Mouse (Mus musculus) kidney, postnatal 36 days (tissue): ENCODE measurements around the gene Lonp1.
"Not testable (repeated sequence)": the region's sequence is repeated elsewhere in the genome, so short reads cannot be mapped to it uniquely, and the experiment has no call there.

Source experiments
- DNase-seq, 2 experiments: peaks; one replicate each; pipeline ENCODE4 v3.0.0; 2021 to 2022; ENCODE audit warnings: mixed read lengths in 2 of 2

The Lonp1 gene

DNA sequence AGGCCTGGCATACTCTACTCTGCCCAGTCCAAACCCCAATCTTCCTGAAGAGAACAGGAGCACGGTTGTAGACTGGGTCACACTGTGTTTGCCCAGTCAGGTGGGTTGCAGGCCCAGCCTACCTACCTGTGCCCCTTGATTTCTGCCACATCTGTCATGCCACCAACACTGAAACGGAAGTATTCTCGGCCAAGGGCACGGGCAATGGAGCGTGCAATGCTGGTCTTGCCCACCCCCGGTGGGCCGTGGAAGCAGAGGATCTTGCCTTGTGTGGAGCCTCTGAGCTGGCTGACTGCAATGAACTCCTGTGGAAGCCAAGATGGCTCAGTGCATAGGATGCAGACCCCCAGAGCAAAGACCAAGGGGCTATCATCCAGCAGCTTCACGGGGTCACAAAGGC lies 9.1 kb downstream of the Lonp1 start:
- no peak for DNase-seq

DNA sequence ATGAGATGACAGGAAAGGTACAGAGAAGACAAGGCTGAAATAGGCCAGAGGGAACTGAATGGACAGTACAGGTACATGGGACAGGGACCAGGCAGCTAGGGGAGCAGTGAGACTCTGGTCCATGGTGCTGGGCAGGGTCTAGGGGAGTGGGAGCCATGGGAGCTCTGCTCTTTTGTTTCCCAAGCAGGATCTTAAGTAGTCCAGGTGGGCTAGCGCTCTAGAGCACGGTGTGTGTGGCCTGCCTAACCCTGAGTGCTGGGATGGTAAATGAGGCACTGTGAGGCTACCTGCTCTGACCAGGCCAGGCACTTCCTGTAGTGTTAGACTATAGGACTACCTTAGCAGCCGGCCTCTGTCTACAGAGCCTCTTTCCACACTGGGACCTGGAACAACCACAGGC lies 10.0 kb downstream of the Lonp1 start:
- DNase-seq, result no peak

DNA sequence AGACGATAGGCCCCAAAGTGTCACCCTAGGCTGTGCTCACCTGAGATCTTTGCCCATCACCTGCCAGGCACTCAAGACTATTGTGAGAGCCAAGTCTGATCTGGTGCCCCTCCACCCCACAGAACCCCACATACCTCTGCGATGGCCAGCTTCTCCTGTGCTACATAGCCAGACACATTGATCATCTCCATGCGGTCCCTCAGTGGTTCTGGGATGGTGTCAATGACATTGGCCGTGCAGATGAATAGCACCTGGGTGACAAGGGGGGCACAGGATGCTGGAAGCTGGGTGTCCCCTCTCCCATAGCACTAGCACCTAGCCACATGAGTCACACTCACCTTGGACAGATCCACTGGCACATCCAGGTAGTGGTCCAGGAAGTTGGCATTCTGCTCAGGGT lies 10.9 kb downstream of the Lonp1 start:
- no peak for DNase-seq

DNA sequence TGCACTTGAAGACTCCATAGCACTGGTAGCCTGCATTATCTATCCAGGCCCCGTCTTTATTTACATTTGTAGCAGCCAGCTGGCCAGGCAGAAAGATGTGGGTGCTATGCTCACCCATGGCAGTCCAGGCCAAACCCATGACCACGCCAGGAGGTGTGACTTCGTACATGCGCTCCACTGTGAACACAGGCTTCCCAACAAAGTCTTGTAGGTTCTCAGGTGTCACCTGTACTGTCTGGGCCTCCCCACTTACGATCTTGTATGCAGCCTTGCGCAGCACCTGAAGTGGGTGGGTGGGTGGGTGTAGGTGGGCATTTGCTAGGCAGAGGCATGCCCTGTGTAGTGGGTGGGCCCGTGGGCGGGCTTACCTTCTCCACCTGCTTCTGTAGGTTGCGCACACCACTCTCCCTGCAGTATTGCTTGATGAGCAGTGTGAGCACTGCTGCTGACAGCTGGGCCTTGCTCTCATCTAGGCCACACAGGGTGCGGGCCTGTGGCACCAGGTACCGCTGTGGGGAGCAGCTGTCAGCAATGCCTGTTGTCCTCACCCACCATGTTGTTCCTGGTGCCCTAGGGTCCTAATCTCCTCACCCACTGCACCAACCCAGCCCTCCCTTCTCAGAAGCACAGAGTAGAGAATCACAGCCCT lies 11.4 kb downstream of the Lonp1 start:
- no peak for DNase-seq

DNA sequence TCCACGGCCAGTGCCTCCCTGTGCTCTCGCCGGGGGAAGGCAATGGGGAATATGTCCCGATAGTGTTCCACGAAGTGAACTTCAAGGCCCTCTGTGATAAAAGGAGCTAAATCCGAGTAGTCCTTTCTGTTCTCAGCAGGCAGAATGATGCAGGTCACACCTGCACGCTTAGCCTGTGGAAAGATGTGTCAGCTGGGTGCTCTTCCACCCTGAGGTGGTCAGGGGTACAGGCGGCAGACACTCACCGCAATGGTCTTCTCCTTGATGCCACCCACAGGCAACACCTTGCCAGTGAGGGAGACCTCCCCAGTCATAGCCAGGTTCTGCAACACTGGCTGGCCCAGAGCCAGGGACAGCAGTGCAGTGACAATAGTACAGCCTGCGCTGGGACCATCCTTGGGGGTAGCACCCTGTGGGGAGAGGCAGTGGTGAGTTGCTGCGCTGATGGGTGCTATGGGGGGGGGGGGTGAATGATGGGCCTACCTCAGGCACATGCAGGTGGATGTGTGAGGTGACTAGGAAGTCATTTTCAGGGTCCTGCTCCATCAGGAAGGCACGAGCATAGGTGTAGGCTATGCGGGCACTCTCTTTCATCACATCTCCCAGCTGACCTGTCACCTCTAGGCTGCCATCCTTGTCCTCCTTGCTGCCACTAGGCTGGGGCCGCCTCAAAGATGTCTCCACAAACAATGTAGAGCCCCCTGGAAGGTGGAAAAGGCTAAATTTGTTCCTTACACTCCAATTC lies 12.1 kb downstream of the Lonp1 start:
- DNase-seq, result peak in 1 of 2 experiments; percentile 54

DNA sequence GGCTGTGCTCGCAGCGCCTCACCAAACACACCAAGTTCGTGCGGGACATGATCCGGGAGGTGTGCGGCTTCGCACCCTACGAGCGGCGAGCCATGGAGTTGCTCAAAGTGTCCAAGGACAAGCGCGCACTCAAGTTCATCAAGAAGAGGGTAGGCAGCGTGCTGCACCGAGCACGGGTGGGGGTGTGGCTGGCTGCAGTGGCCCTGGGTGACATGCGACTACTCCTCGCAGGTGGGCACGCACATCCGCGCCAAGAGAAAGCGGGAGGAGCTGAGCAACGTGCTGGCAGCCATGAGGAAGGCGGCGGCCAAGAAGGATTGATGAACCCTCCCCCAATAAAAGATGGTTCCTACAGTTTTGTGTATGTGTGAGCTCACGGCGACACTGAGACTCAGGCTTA lies 12.8 kb downstream of the Lonp1 start:
- peak in 1 of 2 experiments; percentile 34 for DNase-seq

DNA sequence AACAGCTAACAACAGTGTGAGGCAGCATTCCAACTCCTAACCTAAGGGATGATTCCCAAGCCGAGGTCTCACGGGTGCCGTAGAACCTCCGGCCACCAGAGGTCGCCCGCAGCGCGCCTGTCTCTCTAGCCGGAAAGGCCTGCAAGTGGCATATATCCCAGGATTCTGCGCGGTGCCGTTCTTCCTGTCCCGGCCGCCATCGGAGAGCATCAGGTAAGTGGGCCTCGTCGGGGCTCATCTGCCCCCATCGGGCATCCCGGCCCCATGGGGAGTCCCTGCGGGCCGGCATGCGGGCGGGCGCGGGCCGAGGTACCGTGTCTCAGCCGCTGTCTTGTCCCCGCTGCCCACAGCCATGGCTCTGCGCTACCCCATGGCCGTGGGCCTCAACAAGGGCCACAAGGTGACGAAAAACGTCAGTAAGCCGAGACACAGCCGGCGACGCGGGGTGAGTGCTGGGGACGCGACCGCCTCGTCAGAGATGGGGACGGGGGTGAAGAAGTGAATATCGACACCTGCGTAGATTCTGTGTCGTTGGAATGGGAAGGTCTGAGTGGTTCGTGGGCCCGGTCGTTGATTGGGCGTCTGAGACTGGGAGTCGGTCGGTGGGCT lies 13.3 kb downstream of the Lonp1 start, which contains the start of gene Rpl36:
Rpl36 (plus strand) TSS at position 181 of the 609 bp plus-strand sequence.
- DNase-seq, result peak; percentile 96 to 98

DNA sequence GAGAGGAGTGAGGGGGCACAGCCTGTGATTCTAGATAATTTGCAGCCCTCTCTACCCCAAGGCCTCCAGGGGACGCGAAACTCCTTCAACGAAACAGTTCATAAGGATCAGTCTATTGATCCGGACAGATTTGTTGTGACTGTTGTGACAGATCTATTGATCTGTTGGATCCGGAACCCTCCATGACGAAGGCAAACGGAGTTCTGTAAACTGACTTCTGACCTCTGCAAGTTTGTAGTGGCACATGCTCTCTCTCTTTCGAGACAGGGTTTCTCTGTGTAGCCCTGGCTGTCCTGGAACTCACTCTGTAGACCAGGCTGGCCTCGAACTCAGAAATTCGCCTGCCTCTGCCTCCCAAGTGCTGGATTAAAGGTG lies 14.1 kb downstream of the Lonp1 start:
- not testable (repeated sequence) for DNase-seq

DNA sequence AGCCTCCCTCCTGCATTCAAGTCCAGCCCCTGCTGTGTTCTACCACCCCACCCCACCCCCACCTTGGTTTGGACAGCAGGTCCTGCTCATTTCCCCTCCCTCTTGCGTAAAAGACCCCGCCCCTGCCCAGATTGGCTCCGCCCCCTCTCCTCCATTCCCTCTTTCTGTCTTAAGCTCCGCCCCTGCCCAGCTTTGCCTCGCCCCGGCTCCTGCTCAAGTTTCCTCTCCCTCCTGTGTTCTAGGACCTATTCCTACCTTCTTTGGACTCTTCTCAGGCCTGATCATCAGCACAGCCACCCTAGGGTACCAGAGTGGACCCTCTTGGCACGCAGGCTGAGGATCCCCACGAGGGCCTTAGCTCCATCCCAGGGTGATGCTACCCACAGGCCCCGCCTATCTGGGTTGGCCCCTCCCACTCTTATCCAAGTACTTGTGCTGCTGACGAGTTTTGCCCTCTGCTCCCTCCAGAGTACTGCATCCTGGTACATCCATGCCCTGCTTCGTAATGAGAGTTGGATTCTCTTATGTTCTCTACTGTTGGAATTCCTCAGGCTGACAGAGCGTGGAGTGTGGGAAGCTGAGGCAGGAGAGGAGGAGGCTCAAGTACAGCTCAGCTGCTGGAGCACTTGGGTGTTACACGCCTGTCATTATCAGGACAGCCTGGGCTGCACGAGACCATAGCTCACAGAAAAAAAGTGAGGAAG lies 14.7 kb downstream of the Lonp1 start:
- DNase-seq, result peak; percentile 49 to 76

DNA sequence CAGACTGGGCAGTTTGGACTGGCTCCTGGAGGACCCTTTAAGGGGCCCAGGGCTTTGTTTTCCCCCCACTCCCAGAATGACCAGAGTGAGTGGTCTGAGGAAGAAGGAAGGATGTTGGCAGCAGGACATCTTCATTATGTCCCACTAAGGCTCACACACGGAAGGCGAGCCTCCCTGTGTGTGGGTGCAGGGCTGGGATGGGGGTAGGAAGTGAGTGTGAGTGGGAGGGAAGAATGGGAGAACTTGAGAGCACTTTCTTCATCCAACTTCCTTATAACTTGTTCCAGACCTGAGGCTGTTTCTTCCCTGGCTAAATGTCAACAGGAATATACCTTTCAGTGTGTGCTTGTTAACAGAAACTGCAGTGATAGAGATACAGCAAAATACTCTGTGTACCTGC lies 15.4 kb downstream of the Lonp1 start:
- DNase-seq, result no peak

DNA sequence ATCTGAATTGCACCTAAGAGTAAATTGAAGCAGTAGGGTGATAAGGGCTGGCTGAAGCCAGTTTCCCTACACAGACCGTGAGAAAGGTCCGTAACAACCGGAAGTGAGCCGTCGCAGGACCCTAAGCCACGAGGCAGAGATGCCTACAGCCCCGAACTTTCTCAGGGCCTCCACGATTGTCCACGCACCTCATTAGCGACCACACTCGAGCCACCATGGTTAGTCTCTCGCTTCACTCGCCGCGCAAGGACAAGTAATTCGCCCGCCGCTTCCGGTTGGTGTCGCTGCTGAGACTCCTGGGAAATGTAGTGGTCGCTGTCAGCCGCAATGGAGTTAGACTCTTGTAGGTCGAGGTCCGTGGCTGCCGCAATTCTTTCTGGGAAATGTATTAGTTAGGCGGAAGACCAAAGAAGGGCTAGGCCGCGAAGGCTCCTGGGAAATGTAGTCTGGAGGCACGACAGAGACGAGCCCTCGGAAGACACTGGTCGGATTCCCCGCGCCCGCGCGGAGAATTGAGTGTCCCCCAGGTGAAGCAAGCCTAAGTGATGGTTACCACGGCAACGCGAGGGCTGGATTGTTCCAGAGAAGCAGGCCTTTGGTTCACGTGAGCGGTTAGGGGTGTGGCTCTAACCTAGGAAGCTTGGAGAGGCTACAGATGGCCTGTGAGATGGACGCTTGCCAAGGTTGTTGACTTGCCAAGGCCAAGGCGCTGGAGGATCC lies 17.1 kb downstream of the Lonp1 start, which contains the start of gene 2410015M20Rik:
2410015M20Rik (minus strand) TSS at position 320 of the 720 bp plus-strand sequence.
- DNase-seq, result peak; percentile 95 to 99

DNA sequence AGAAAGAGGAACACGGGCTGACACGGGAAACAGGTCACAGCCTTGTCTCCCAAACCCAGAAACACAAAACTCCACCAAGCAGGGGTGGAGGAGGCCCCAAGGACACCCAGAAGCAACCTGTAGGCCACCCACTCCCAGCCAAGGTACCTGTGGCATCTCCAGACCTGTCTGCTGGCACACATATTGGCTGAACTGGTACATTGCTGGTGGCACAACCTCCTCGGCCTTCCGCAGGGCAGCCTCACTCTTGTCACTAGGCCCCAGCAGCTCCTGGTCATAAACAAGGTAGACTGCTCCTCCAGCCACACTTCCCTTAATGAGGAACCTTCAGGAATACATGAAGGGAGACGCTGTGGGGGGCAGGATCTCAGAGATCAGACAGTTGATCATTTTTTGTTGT lies 18.0 kb downstream of the Lonp1 start:
- no peak for DNase-seq

DNA sequence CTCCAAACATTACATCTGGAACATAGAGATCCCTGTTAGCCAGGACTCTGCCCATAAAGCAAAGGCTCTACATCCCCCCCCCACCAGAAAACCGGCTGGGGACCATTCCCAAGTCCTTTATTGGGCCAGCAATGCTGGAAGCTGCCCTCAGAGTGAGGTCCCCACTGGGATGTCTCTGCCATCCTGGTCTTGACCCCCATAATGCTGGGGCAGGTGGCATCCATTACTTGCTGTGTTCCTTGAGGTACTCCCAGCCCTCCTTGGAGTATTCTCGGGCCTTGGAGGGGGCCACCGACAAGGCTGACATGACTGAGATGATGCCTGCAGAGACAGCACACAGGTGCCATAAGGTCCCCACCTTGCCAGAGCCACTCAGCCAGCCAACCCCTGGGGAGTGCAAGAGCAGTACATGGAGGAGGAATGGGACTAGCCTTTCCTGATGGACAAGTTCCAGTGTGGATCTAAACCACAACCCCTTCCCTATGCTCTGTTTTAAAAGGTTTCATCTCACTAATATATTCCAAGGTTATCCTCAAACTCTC lies 19.1 kb downstream of the Lonp1 start:
- no peak for DNase-seq

DNA sequence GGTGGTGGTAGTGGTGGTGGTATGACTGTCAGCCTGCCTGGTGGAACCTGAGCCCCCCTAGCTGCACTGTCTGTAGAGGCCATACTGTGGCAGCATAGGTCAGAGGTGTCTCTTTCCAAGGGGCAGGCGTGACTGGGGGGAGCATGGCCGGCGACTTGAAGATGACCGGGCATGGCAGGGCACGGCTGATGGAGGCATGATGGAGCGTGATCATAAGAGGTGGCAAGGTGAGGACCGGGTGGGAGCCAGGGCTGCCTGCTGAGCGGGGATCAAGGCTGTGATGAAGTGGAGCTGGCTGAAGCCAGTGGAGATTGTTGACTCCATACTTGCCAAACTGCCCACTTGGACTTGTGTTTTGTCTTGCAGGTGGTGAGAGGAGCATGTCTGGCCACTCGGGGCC lies 21.3 kb downstream of the Lonp1 start:
- no peak for DNase-seq

DNA sequence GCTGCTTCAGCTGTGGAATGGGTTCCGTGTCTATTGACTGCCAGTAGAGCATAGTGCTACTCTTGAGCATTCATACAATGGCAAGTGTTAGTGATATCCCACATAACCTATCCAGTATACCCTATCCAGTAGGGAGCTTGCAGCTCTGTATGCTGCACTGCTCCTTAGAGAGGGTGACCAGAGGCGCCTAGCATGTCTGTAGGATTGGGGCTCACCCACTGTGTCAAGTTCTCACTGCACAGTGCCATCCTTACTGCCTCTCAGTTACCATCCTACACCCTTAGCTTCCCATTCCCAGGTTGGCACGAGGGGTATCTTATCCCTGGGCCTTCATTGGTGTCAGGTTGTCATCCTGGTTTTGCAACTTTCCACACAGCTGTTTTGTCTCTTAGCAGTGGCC lies 22.3 kb downstream of the Lonp1 start:
- no peak for DNase-seq

DNA sequence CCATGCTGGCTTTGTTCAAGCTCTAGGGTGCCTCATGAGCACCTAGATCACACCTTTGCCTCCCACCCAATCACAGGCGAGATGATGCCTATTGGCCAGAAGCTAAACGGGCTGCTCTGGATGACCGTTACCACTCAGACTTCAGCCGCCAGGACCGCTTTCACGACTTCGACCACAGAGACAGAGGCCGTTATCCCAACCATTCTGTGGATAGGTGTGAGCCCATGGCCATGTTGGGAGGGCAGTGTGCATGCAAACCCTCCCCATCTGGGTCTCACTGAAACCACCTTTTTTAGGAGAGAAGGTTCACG lies 22.7 kb downstream of the Lonp1 start:
- DNase-seq, result no peak

DNA sequence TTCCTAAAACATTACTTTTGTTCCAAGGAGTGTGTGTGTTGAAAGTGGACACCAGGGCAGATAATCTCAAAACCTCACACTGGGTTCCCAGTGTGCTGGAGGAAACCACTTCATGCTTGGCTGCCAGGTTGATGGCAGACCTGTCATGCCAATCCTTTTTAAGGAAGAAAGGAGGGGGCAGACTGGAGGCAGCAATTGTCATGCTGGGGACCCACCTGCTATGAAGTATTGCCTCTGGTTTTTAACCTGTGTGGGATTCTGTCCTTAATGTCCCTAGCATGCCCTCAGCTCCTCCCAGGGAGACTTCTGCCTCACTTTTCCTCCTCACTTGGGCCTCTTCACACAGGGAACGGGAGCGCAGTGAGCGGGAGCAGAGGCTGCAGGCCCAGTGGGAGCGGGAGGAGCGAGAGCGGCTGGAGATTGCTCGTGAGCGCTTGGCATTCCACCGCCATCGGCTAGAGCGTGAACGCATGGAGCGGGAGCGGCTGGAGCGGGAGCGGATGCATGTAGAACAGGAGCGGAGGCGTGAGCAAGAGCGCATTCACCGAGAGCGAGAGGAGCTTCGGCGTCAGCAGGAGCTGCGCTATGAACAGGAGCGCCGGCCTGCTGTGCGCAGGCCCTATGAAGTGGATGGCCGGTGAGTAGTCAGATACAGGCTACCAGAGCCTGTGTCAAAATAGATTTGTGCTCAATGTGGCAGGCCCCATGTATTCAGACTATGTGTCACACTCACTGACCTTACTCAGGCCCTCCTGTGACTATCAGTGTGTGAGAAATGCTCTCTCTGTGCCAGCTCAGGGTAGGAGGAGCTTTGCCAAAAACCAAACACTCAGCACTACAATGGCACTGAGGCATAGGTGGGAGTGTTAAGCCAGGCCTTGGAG lies 23.3 kb downstream of the Lonp1 start:
- DNase-seq, result no peak

DNA sequence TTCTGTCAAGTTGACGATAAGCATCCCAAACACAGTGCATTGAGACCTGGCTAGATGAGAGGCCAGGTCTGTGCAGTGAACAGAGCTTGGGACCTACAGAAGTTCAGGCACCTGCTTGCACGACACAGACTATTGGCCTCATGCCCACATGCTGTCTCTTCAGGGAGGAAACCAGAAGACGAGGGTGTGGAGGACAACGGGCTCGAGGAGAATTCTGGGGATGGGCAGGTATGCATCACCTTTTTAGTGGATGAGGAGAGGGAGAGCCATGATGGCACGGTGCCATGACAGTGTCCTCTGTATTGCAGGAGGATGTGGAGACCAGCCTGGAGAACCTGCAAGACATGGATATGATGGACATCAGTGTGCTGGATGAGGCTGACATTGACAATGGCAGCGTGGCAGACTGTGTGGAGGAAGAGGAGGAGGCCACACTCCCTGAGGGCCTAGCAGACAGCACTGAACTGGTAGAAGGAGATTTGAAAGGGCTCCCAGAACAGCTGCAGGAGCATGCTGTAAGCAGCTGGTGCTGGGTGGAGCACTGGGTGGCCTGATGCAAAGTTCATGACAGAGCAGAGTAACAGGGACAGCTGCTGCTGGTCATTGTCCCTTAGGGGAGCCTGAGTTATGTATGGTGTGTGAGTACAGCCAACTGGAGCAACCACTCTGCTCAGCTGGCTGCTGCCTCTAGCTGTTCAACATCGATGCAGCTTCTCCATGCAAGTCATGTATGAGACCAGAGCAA lies 33.0 kb downstream of the Lonp1 start:
- no peak for DNase-seq

DNA sequence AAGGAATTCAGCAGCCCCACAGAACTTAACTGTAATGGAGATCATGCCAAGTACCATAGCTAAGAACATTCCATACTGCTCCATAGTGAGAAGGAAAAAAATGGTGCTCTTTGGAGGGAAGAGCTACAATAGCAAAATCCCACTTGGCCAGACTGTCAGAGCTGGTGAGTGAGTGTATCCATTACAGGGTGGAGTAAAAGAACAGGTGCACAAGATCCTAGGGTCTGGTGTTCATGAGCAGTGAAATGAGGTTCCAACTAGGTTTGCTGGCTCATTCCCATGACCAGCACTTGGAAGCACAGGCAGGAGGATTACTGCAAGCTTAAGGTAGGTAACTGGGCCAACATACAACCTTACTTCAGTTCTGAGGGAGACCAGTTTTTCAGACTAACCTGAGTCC lies 34.1 kb downstream of the Lonp1 start:
- no peak for DNase-seq

DNA sequence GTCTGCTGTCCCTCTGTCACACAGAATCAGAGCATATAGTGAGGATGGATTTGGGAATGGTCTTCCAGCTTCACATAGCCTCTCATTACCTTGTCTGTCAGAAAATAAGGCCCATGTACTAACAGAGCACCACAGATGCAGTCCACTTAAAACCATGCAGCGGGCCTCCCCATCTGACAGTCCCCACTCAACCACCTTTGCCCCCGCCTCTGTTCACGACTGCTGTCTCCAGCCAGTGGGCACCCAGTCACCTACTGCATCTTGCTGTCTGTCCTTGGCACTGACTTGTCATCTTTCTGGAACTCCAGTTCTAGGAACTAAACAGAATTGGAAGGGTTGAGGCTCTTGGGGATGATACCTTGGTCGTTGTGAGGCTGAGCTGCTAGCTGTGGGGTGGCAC lies 37.8 kb downstream of the Lonp1 start:
- no peak for DNase-seq

DNA sequence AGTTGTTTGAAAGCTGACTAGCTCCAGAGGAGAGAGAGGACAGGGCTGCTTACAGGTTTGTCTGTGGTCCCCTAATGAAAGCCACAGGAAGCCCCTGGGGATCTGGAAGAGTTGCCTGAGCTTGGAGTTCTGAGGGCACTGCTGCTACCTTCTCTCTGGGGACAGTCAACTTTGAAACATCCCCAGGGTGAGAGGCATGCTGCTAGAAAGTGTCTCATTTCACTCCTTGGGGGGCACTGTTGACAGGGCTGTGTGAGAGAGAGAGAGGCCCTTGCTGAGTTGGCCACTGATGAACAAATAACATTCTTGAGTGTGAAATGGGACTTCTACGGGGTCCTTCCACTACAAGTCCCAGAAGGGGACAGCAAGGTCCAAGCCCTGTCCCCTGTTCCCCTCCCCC lies 38.9 kb downstream of the Lonp1 start:
- no peak for DNase-seq
